Mouse (Mus musculus): Measurements from ENCODE around the gene Ankrd26.

DNA sequence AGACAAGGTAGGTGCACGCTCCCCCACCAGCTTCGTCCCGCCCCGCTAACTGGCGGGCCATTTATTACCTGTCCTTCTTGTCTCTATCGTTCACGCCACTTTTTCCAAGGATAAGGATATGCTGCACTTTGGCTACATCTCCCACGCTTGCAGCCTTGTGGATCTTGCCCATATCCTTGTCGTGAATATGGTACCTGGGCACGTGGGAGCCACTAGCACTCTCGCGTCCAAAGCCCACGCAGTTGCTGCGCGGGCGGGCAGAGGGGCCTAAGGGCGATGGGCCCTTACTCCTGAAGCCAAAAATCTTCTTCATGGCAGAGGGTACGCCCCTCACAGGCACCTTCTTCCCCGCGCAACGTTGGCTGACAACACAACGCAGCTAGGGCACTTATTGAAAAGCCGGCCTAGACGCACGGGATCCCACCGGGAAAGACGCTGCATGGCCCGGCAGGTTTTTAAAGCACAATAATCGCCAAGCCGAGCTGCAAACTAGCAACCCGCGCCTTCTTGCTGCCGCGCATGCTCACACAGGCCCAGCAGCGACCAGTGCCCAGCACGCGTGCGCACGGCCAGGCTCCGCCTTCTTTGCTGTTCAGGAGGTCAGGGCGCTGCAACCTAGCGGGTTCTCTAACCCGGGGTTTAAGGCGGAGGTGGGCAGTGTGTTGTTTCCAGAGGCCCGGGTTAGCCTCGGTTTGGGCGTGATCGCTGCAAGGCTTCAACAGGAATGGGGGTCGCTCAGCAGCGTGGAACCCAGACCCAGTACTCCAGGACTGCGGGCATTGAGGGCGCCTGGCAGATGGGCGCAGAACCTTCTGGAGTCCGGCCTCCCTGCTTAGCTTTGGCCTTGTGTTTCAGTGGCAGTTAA lies at the start of gene Ankrd26:
- peak; percentile 79 for TF ChIP-seq POLR2A (IDR thresholded peaks at IDR 0.05; ENCODE audit: insufficient read depth, low read depth, low read length)
- TF ChIP-seq CTCF (IDR thresholded peaks at IDR 0.05; ENCODE audit: insufficient read depth, low read depth, low read length), result no peak
